Mouse (Mus musculus) urinary bladder, postnatal 25 days (tissue): Measurements from ENCODE around the gene S100a3.

Experiments
- DNase-seq: peaks from one replicate; pipeline ENCODE4 v3.0.0; 2022; ENCODE audit warnings: low spot score

S100a3 gene

GRCm38 (mm10) chr3:90560008-90560628 is at the start of gene S100a3:
Gene S100a3 (plus strand): TSS chr3:90560578.
- DNase-seq: no peak

- no peak for DNase-seq
Measured at GRCm38 (mm10) chr3:90512276-90512675, 48.1 kb upstream of the S100a3 start.

- no peak for DNase-seq
Measured at GRCm38 (mm10) chr3:90512948-90513642, 47.3 kb upstream of the S100a3 start.

GRCm38 (mm10) chr3:90513796-90514590 is 46.4 kb upstream of the S100a3 start, which contains the start of the genes S100a1 and S100a13:
Gene S100a1 (minus strand): TSS chr3:90514392.
Gene S100a13 (plus strand): TSS chr3:90514435.
- peak; percentile 61 for DNase-seq

GRCm38 (mm10) chr3:90514691-90515090 is 45.7 kb upstream of the S100a3 start:
- peak; percentile 57 for DNase-seq

GRCm38 (mm10) chr3:90515242-90515641 is 45.1 kb upstream of the S100a3 start:
- no peak for DNase-seq

GRCm38 (mm10) chr3:90515789-90516188 is 44.6 kb upstream of the S100a3 start:
- DNase-seq: no peak

GRCm38 (mm10) chr3:90517711-90518110 is 42.7 kb upstream of the S100a3 start:
- DNase-seq: no peak

GRCm38 (mm10) chr3:90525421-90525820 is 35.0 kb upstream of the S100a3 start:
- DNase-seq: no peak

GRCm38 (mm10) chr3:90526076-90526475 is 34.3 kb upstream of the S100a3 start:
- no peak for DNase-seq

GRCm38 (mm10) chr3:90526580-90526979 is 33.8 kb upstream of the S100a3 start, which contains the start of gene S100a14:
Gene S100a14 (plus strand): TSS chr3:90526856.
- DNase-seq: peak; percentile 68

GRCm38 (mm10) chr3:90527291-90527873 is 33.0 kb upstream of the S100a3 start:
- no peak for DNase-seq

- no peak for DNase-seq
Measured at GRCm38 (mm10) chr3:90531713-90532112, 28.7 kb upstream of the S100a3 start.

- no peak for DNase-seq
Measured at GRCm38 (mm10) chr3:90535446-90535845, 24.9 kb upstream of the S100a3 start.

GRCm38 (mm10) chr3:90537141-90537904 is 23.1 kb upstream of the S100a3 start, which contains the start of gene S100a16:
Gene S100a16 (plus strand): TSS chr3:90537254.
- DNase-seq: peak; percentile 67

- DNase-seq: no peak
Measured at GRCm38 (mm10) chr3:90537905-90538296, 22.5 kb upstream of the S100a3 start.

- no peak for DNase-seq
Measured at GRCm38 (mm10) chr3:90540904-90541303, 19.5 kb upstream of the S100a3 start.

GRCm38 (mm10) chr3:90549676-90550420 is 10.5 kb upstream of the S100a3 start:
- DNase-seq: no peak

GRCm38 (mm10) chr3:90550421-90550790 is 10.0 kb upstream of the S100a3 start:
- no peak for DNase-seq

GRCm38 (mm10) chr3:90552231-90552630 is 8.1 kb upstream of the S100a3 start:
- DNase-seq: no peak

GRCm38 (mm10) chr3:90555954-90556353 is 4.4 kb upstream of the S100a3 start:
- DNase-seq: no peak
